Mouse (Mus musculus) monocyte, adult 5-6 weeks (primary cell): ENCODE data around the gene Hoxd4. TPM values are rescaled to one million over a fixed set of nuclear protein-coding genes. Genes with fewer than 3 reads are reported as not detected.

Experiments
- ATAC-seq: fragments of 153-309, 156-312 bp; replicated peaks from 2 replicates; pipeline ENCODE4 v1.8.0; 2017; ENCODE audit warnings: mild to moderate bottlenecking; ENCODE audit not compliant: low TSS enrichment, insufficient number of reproducible peaks, severe bottlenecking, poor library complexity, low FRiP score
- total RNA-seq: library from RNA; stranded (forward); fragments of 200-1000, 200-491, 200-594 nt; gene quantifications from 3 replicates; pipeline ENCODE4 v1.2.3, GENCODE M21; 2017

Gene Hoxd4
- total RNA-seq, 1 experiment from 2014 or later, result not detected

DNA sequence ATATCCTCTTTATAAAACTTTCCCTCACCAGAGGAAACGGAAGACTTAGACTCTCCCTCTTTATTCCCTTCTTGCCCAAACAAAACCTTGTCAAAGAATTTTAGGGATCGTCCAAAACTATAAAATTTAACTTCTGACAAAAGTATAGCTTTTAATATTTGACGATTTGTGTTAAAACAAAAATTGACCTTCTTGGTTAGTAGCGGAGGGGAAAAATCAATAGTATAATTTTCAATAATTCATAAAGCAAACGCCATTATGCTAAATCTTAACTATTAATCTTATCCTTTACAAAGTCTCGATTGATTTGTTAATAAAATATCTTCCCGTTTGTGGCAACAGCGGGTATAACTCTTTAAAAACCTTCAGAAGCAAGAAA lies 21.4 kb upstream of the Hoxd4 start:
- ATAC-seq, result no peak

DNA sequence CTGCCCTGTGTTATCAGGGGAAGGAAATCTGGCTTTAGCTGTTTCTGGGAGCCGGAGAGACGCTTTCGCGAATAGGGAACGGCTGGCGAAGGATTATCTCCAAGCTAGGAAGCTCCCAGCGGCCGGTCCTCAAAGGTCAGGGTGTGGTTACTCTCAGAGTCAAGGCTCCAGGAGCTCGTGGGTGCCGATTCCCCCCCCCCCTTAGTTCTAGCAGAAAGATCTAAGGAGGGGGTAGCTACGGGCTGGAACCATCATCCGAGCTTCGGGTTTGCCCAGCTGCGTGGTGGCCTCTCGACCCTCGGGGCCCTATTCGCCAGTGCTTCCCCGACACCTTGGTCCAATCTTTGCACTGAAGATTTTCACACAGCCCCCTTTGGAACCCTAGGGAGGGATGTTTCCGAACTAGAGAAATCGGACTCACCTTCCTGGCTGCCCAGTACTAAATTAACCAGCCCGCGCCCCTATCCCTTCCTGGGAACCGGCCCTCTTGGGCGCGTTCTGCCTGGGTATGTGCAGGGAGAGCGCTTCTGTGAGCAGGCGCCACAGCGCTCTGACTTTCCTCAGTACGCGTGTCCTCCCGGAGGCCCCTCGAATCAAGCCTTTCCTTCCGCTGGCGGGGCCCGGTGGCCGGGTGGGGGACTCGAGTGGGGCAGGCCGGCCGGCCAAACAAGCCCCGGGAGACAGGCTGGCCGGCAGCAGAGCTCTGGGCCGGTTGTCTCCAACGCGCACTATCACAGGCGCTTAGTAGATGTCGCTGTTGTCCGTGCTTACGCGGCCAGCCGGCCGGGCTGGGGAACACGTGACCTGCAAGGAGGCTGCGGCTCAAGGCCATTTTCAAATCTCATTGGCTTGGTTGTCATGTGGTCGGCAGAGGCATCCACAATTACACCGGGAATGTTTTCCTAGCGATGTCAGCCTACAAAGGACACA lies 20.4 kb upstream of the Hoxd4 start, which contains the start of gene Hoxd10:
TSS of gene Hoxd10 (plus strand) at position 903 of the 930 bp plus-strand sequence.
- ATAC-seq, result no peak

- ATAC-seq, result no peak
Measured at GRCm38 (mm10) chr2:74691995-74692807, 19.5 kb upstream of the Hoxd4 start.

DNA sequence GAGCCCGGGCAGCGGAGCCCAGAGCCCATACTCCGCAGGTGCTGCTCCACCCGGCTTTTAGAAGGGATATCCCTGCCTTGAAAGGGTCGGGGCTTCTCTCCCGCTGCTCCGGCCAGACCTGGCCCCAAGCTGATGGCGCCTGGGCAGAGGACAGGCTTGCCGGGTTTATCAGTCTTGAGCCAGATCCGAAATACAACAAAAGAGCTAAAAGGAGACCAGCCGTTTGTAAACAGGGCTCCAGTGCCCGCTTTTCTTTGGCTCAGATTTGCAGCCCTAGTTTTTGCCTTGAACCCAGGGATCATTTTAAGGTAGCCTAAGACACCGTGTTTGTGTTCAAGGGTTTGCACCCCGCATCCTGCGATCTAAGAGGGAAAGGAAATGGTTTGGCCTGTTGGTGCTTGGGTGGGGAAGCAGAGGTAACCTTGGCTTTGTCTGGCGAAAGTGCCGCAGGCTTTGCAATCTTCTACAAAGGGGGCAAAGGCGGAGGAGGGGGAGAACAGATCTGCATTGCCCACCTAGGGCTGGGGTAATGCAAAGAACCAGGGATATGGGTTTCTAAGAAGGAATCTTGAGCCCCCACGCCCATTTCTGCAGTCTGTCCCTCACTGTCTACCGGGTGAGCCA lies 18.8 kb upstream of the Hoxd4 start:
- ATAC-seq, result peak; percentile 38; the same call in 1 of the 2 replicates

DNA sequence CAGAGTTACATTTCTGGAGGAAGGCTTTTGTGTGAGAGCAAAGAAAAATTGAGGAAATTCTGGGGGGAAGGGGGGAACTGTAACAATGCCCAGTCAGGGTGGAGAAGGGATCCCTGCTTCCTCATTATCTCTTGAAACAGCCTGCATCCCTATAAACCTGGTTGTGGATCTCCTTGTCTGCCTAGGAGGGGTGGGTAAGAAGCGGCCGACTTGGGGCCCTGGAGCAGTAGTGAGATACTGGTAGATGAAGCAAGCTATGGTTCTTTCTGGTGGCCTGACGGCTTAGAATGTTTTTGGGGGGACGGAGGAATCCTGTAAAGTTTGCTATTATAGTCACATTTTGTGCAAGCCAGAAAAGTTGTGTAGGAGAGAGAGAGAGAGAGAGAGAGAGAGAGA lies 18.3 kb upstream of the Hoxd4 start:
- no peak for ATAC-seq

DNA sequence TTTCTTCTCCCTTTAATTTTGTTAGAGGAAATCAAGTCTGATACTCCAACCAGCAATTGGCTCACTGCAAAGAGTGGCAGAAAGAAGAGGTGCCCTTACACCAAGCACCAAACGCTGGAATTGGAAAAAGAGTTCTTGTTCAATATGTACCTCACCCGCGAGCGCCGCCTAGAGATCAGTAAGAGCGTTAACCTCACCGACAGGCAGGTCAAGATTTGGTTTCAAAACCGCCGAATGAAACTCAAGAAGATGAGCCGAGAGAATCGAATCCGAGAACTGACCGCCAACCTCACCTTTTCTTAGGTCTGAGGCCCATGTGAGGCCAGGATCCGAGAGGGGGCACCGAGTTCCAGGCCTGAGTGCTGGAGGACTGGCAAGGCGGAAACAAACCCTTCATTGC lies 17.7 kb upstream of the Hoxd4 start:
- ATAC-seq, result no peak

DNA sequence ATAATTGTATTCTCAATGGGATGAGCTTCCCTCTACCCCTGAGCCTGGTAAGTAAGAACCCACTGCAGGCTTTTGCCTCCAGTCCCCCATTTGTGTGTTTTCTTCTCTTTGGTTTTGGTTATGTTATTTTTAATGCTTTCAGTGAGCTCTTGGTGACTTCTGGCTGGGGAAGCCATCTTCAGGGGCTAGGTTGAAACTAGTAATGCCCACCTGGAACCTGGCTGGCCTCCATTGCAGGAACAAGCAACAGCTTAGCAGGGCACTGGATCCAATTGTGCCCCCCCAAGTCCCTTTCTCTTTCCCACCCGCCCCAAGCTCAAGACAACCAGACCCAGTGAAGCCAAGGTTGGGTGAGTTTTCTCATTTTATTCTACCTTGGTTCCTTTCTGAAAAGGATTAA lies 16.3 kb upstream of the Hoxd4 start:
- no peak for ATAC-seq

- no peak for ATAC-seq
Measured at GRCm38 (mm10) chr2:74695813-74696430, 15.8 kb upstream of the Hoxd4 start.

DNA sequence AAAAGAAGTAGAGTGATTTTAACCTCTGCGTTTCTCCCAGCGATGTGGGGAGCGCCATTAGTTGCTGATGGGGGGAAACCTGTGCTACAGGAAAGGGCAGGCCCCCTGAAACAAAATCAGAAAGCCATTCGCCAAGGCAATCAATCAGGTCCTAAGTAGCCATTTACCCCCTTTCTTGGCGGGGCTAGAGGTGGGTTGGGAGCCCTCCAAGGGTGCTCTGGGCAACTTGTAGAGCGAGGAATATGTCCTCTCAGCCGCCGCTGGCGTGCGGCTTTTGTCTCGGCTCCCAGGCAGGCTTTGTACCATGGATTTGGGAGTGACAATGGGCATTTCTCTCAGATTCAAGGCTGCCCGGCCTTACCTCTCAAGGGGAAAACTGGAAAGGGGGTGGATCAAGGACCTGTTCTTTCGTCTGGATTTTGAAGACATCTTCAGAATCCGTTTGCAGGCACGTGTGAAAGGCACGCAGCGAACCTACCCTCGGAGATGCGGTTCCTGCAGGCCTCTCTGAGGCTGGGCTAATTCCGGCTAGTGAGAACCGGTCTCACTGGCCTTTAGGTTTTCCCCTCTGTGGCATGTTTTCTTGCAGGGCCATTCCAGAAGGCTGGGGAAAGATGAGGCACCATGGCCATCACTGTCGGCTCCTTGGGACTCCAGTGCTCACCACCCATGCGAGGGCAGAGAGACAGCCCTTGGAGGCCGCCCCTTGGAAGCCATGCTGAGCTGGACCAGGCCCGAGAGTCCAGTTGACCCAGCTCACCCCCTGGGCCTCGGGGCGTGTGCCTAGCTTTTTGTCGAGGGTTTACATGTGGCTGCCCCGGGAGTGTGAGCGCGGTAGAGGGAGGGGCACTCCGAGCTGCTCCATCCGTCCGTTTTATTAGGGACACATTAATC lies 15.0 kb upstream of the Hoxd4 start:
- ATAC-seq, result no peak

- no peak for ATAC-seq
Measured at GRCm38 (mm10) chr2:74697567-74698121, 14.1 kb upstream of the Hoxd4 start, which contains the start of gene Hoxd9. Gene Hoxd9, plus strand, starts transcription at chr2:74697727.

GRCm38 (mm10) chr2:74698201-74699052 lies 13.3 kb upstream of the Hoxd4 start:
- no peak for ATAC-seq

- ATAC-seq, result no peak
Measured at GRCm38 (mm10) chr2:74699053-74699430, 12.7 kb upstream of the Hoxd4 start.

DNA sequence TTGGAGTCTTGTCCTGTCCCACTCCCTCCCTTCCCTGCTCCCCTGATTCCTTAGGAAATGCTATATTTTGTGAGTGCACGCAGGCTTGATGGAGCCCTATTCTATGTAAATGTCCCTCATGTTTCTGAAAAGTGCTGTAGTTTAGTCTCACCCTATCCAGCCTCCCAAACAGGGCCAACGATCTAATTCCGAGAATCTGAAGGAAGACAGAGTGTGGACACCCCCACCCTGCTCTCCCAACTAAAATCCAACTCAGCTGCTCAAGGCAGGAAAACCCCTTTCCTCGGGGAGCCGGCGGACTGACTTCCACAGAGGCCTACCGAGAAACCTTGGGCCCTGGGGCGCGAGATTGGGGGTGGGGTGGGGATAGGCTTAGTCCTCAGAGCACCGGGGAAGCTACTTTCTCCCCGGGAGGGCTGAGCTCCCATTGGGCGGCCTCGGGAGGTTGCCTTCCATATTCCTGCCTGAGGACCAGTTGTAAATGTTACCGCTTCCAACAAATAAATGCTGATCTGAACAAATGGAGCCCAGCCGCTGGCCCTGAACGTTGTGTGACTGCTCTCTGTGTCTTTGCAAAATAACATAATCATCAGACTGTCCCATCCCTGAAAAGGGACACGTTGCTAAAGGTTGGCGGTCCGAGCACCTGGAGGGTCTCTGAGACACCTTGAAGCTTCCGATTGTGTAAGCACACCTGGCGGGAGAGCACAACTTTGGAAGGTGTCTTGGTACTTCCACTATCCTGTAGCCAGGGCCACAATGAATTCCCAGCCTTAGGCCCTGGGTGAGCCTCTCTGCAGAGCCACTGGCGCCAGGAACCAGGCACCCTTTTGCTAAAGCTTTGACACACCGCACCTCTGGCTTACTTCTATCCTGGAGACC lies 11.8 kb upstream of the Hoxd4 start:
- ATAC-seq, result no peak

DNA sequence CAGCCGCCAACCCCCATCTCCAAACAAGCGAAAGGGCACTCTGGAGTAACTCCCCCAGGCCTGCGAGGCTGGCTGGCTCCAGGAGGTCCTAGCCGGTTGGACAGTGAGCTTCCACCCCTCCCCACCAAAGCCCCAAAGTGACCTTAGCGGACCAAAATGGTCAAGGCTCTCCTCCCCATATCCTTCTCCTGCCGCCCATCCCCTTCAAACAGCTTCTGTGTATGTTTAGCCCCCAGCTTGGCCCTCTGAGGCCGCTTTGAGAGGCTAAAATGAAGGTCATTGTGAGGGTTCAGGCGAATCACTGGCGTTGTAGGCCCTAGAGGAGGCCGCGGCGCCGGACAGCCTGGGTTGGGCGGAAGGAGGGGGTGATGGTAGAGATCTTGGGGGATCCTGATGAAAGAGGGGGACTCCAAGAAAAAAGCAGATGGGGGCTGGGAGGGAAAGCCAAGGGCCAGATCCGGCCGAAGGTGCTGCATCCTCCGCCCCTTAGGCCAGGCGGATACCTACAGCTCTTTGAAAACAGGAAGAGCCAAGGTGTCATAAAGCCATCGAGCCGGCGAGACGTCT lies 11.1 kb upstream of the Hoxd4 start:
- no peak; the same call in 1 of the 2 replicates for ATAC-seq

DNA sequence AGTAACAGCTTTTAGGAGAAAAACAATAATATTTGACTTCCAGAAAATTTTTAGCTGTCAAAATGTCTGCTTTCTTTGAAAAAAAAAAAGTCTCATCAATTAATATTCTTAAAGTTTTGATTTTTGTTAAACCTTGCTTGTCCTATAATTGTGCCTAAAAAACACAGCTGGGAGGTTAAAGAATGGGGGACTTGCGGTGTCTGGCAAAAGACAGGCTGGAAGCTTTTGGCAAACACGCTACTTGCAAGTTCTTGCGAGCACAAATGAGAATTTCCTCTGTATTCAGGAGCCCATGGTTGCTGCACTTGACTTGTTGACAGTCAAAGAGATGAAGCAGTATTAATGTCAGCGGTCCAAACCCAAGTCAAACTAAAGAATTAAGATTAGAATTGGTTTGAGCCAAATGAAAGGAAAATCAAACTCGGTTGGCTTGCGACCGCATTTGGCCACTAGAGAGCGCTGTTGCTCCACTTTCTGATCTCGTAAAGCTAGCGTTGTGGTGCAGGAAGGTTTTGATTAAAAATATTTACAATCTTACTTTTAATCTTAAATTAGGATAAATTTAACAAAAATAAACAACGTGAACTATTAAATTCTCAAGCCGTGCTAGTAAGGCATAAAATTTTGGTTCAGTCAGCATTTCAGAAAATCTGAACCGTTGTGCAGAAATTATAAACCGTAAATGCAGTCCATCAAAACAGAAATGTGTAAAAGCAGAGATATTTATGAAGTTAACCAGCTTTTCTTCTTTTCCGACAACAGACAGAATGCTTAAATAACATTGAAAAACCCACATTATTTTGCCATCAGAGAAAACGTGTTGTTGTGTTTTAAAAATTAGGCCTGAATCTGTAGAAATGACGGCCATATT lies 9.5 kb upstream of the Hoxd4 start:
- no peak for ATAC-seq
